Mouse (Mus musculus): ENCODE measurements around the gene Cisd3. TPM values are rescaled to one million over a fixed set of nuclear protein-coding genes. Genes with fewer than 3 reads are reported as not detected.
"Not testable (repeated sequence)": the region's sequence is repeated elsewhere in the genome, so short reads cannot be mapped to it uniquely, and the experiment has no call there.

Gene Cisd3
- polyA plus RNA-seq, 1 experiment from 2014 or later = 15.4 TPM

- Histone ChIP-seq H3K27ac (ENCODE audit: low read length) (no peak overlapping the region), H3K4me2 (ENCODE audit: low read length) (no peak overlapping the region), H3K36me3 (ENCODE audit: control insufficient read depth, insufficient read depth) (0 out of 2 replicates have a peak, but pooled peaks cover 3% of the 10 kb centered on the region), H3K9me3 (ENCODE audit: control insufficient read depth, low read length) (no peaks in the 10 kb centered on the region), H3K4me1 (replicated peaks; ENCODE audit: control insufficient read depth, insufficient read depth, low read length) (no peaks in the 10 kb centered on the region), H3K9ac (replicated peaks; ENCODE audit: low read depth, low read length) (no peak overlapping the region), H3K4me3 (replicated peaks; ENCODE audit: low read length) (no peak overlapping the region), H3K27me3 (replicated peaks; ENCODE audit: control insufficient read depth, insufficient read depth, low read length) (no peaks in the 10 kb centered on the region)
- WGBS = 42% methylated on average over 10 of the region's 10 CpGs
- ATAC-seq = no peak
Measured at GRCm38 (mm10) chr11:97733689-97734088, 48.1 kb downstream of the Cisd3 start.

- H3K9ac ChIP-seq (replicated peaks; ENCODE audit: low read depth, low read length); ATAC-seq; H3K4me1 ChIP-seq (replicated peaks; ENCODE audit: control insufficient read depth, insufficient read depth, low read length); H3K27me3 ChIP-seq (replicated peaks; ENCODE audit: control insufficient read depth, insufficient read depth, low read length); H3K4me2 ChIP-seq (ENCODE audit: low read length); H3K9me3 ChIP-seq (ENCODE audit: control insufficient read depth, low read length); H3K4me3 ChIP-seq (replicated peaks; ENCODE audit: low read length); H3K27ac ChIP-seq (ENCODE audit: low read length); H3K36me3 ChIP-seq (ENCODE audit: control insufficient read depth, insufficient read depth): not testable (repeated sequence)
- 94% methylated on average over 5 of the region's 5 CpGs for WGBS
Measured at GRCm38 (mm10) chr11:97734810-97735209, 49.2 kb downstream of the Cisd3 start.

GRCm38 (mm10) chr11:97736645-97737044 is 51.0 kb downstream of the Cisd3 start:
- WGBS = 90% methylated on average over 5 of the region's 5 CpGs
- H3K9ac ChIP-seq (replicated peaks; ENCODE audit: low read depth, low read length) = no peak overlapping the region
- no peak overlapping the region for H3K4me2 ChIP-seq (ENCODE audit: low read length)
- no peaks in the 10 kb centered on the region for H3K27me3 ChIP-seq (replicated peaks; ENCODE audit: control insufficient read depth, insufficient read depth, low read length)
- H3K36me3 ChIP-seq (ENCODE audit: control insufficient read depth, insufficient read depth) = no peaks in the 10 kb centered on the region
- no peak overlapping the region for H3K4me3 ChIP-seq (replicated peaks; ENCODE audit: low read length)
- no peak overlapping the region for H3K27ac ChIP-seq (ENCODE audit: low read length)
- H3K4me1 ChIP-seq (replicated peaks; ENCODE audit: control insufficient read depth, insufficient read depth, low read length) = peaks cover 2% of the 10 kb centered on the region; the same call in 1 of the 2 replicates
- no peak for ATAC-seq
- H3K9me3 ChIP-seq (ENCODE audit: control insufficient read depth, low read length) = no peaks in the 10 kb centered on the region

- ATAC-seq = no peak
- H3K4me1 ChIP-seq (replicated peaks; ENCODE audit: control insufficient read depth, insufficient read depth, low read length) = peaks cover 9% of the 10 kb centered on the region
- H3K4me2 ChIP-seq (ENCODE audit: low read length) = no peak overlapping the region
- no peaks in the 10 kb centered on the region for H3K36me3 ChIP-seq (ENCODE audit: control insufficient read depth, insufficient read depth)
- H3K4me3 ChIP-seq (replicated peaks; ENCODE audit: low read length) = no peak overlapping the region
- H3K27me3 ChIP-seq (replicated peaks; ENCODE audit: control insufficient read depth, insufficient read depth, low read length) = no peaks in the 10 kb centered on the region
- 52% methylated on average over 4 of the region's 4 CpGs for WGBS
- H3K27ac ChIP-seq (ENCODE audit: low read length) = no peak overlapping the region
- H3K9ac ChIP-seq (replicated peaks; ENCODE audit: low read depth, low read length) = no peak overlapping the region
- no peaks in the 10 kb centered on the region for H3K9me3 ChIP-seq (ENCODE audit: control insufficient read depth, low read length)
Measured at GRCm38 (mm10) chr11:97737600-97737999, 52.0 kb downstream of the Cisd3 start.

Small RNA genes lying within 50 kb of the gene (microRNA-seq; reads per million reads assigned to microRNA genes)
- gene Gm24158 (not detected), gene Mir6927 (not detected)

Other genes with a start within 250 kb of the Cisd3 start
- gene 4933428G20Rik, start 185.5 kb upstream of the Cisd3 start, polyA plus RNA-seq (2015; fragmentation: Nextera tagmentation; extraction: Ambion mirVana) = 0.29 and 1.2 TPM in 2 replicates
- gene Srcin1, start 109.6 kb upstream of the Cisd3 start, polyA plus RNA-seq (2015; fragmentation: Nextera tagmentation; extraction: Ambion mirVana) = 7.0 and 9.9 TPM in 2 replicates
- 2.1 and 2.6 TPM in 2 replicates for gene Epop, start 56.1 kb upstream of the Cisd3 start, polyA plus RNA-seq (2015; fragmentation: Nextera tagmentation; extraction: Ambion mirVana)
- 4.2 and 5.1 TPM in 2 replicates for gene Mllt6, start 22.4 kb upstream of the Cisd3 start, polyA plus RNA-seq (2015; fragmentation: Nextera tagmentation; extraction: Ambion mirVana)
- gene Pcgf2, start 14.7 kb downstream of the Cisd3 start, polyA plus RNA-seq (2015; fragmentation: Nextera tagmentation; extraction: Ambion mirVana) = 14.8 and 19.8 TPM in 2 replicates
- gene Psmb3, start 17.6 kb downstream of the Cisd3 start, polyA plus RNA-seq (2015; fragmentation: Nextera tagmentation; extraction: Ambion mirVana) = 403 and 431 TPM in 2 replicates
- 4.1 and 4.7 TPM in 2 replicates for gene Pip4k2b, start 58.9 kb downstream of the Cisd3 start, polyA plus RNA-seq (2015; fragmentation: Nextera tagmentation; extraction: Ambion mirVana)
- gene Cwc25, start 80.7 kb downstream of the Cisd3 start, polyA plus RNA-seq (2015; fragmentation: Nextera tagmentation; extraction: Ambion mirVana) = 17.1 and 19.5 TPM in 2 replicates
- 0.57 and 0.85 TPM in 2 replicates for gene 1700001P01Rik, start 90.1 kb downstream of the Cisd3 start, polyA plus RNA-seq (2015; fragmentation: Nextera tagmentation; extraction: Ambion mirVana)
- gene Rpl23, start 96.6 kb downstream of the Cisd3 start, polyA plus RNA-seq (2015; fragmentation: Nextera tagmentation; extraction: Ambion mirVana) = 298 and 306 TPM in 2 replicates
- 140 and 159 TPM in 2 replicates for gene Lasp1, start 113.2 kb downstream of the Cisd3 start, polyA plus RNA-seq (2015; fragmentation: Nextera tagmentation; extraction: Ambion mirVana)
- gene B230217C12Rik, start 155.0 kb downstream of the Cisd3 start, polyA plus RNA-seq (2015; fragmentation: Nextera tagmentation; extraction: Ambion mirVana) = 21.1 and 24.1 TPM in 2 replicates
- gene Fbxo47, start 198.3 kb downstream of the Cisd3 start, polyA plus RNA-seq (2015; fragmentation: Nextera tagmentation; extraction: Ambion mirVana) = 0.63 and 0.68 TPM in 2 replicates

Data from forebrain, embryonic 16.5 days (tissue).